Mouse (Mus musculus) embryo, embryonic 9.5 days (tissue): ENCODE measurements around the gene Scube3.

ENCODE experiments used
- DNase-seq: peaks from one replicate; pipeline ENCODE4 v3.0.0-alpha.2; 2017; ENCODE audit errors: extremely low spot score

Gene Scube3

DNA sequence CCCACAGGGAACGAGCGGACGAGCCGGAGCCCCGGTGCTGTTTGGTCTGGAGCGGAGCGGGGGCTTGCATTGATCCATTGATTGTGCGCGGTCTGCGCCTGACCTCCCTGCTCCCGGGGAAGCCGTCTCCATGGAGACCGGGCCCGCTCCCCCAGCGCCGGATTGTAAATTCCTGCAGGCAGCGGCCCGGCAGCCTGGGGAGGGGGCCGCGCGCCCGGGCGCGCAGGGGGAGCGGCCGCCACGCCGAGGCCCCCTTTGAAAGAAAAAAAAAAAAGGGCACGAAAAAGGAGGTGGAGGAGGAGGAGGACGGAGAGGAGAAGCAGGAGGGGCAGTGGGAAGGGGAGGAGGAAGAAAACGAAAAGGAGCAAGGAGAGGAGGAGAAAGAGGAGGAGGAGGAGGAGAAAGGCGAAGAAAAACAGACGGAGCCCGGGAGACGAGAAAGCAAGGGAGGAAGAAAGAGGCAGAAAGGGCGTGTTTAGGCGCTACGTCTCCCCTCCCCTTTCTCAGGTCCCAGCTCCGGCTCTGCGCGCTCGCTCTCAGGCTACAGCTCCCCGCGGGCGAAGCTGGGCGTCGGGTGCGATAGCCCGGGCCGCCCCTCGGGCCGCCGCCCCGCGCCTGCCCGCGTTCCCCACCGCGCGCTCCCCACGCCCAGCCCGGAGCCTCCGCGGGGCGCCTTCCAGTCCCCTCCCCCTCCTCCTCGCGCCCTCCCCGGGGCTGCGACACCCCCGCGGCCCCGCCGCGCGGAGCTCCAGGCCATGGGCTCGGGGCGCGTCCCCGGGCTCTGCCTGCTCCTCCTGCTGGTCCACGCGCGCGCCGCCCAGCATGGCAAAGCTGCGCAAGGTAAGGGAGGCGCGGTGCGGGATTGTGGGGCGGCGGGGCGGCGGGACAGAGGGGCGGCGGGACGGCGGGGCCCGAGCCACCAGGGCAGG lies at the start of gene Scube3:
TSS of gene Scube3 (plus strand) at position 371 of the 929 bp plus-strand sequence.
- peak; percentile 85 for DNase-seq

DNA sequence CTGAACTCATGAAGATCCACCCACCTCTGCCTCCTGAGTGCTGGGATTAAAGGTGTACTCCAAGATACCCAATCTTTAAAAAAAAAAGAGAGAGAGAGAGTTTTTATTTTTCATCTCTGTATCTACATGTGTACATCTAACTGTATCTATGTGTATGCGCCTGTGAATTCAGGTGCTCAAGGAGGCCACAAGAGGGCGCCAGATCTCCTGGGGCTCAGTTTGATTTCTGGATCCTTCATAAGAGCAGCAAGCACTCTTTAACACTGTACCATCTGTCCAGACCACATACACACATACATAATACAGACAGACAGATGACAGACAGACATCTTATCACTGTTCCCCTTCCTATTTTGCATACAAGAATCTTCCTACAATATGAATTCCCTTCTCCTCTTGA lies 49.6 kb upstream of the Scube3 start:
- no peak for DNase-seq

DNA sequence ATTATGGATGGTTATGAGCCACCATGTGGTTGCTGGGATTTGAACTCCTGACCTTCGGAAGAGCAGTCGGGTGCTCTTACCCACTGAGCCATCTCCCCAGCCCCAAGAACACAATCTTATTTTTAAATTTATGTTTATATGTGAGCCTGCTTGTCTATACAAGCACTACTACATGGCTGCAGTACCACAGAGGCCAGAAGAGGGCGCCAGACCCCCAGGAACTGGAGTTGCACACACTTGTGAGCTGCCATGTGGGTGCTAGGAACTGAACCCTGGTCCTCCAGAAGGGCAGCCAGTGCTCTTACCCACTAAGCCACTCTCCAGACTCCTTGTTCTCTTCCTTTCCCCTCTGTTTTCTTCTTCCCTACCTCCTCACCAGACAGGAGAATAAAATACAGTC lies 48.1 kb upstream of the Scube3 start:
- DNase-seq = no peak

DNA sequence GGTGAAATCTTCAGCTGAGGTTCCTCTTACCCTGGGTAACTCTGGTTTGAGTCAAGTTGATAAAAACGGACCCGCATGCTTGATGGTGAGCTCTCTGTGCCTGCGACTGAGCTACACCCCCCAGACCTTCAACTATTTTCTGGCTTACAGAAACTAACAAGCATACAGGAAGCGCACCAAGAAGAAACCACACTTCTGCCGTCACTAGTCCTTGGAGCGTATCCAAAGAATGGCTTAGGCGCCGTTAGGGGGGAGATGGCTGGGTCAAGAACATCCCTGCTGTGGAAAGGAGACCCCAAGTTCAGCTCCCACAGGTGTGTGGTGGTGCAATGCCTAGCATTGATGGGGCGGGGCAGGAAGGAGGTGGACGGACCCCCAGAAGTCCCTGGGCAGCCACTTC lies 45.5 kb upstream of the Scube3 start:
- no peak for DNase-seq

DNA sequence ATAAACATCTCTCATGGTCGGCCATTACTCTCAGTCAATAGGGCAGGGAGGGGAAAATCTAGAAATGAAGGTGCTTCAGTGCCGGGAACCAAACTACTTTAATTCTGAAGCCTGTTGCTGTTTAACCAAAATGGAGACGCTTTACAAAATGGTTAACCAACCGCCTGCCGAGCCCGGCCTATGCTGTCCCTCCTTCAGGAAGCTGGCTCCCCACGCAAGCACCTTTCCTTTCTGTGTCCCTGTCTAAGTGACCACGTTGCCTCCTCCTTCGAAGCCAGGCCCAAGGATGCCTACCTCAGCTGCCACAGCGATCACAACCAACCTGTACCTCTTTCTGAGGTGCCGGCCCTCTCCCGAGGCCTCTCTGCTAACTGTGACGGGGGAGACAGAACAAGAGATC lies 44.6 kb upstream of the Scube3 start:
- no peak for DNase-seq

DNA sequence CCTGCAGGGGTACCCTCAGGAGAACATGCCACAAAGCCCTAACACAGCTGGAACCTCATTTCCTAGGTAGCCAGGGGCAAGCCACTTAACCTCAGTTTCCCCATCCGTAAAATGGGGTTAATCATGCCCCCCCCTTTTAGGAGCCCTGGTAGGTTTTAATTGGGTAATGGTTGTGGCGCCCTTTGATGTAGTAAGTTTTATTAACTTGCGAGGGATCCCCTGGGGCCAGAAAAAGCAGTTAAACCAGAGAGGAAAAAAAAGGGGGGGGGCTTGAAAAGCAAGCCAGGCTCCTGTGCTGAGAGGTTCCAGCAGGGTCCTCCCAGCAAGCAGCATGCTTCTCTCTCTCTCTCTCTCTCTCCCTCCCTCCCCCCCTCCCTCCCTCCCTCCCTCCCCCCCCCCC lies 42.9 kb upstream of the Scube3 start:
- no peak for DNase-seq

DNA sequence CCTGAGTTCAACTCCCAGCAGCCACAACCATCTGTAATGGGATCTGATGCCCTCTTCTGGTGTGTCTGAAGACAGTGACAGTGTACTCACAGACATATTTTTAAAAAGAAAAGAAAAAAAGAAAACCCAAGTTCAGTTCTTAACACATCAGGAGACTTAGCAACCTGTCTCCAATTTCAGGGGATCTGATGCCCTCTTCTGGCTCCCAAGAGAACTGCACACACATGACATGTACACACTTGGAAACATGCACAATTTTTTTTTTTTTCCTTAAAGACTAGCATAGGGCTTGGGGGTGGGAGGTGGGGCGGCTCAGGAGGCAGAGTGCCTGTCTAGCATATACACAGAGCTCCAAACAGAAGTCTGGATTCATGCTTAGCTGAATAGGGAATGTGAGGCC lies 41.3 kb upstream of the Scube3 start:
- DNase-seq = no peak

DNA sequence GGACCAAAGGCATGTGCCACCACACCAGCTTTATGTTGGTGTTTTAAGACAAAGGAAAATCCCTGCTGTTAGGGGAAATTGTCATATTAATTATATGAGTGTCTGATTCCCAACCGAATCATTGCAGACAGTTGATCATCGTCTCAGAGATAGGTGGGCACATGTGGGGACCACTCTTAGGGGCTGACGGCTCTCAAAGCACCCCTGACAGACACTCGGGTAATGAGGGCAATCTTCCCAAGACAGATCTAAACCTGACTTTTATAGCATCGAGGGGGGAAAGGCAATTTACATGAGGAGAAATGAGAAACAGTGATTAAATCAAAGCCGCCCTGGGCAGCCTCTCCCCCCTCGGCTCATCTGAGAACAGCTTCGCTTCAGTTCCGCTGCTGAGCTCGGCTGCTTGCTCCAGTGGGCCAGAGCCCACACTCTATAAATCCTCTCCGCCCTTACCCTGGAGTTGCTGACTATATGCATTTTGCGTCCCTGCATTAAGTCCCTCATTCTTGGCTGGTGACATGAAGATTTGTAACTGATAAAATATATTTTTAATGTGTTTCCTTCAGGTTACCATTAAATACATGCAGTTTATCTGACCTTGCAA lies 40.6 kb upstream of the Scube3 start:
- no peak for DNase-seq

DNA sequence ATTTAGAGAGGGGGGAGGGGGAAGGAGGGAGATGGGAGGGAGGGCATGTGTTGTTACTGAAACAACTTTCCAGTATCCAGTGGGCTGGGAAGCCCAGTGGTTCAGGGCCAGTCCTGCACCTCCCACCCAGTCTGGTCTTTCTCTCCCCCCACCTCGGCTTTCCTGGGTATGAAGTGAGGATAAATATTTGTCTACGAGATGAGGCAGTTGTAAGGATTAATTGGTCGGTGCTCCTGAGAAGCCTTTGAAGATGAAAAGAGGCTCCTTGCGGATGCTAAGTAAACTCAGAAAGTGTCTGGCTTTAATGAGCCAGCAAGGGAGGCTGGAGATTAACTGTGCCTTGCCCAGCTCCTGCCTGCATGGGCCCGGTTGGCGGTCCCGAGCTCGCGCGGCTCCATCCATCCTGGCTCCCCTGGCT lies 40.0 kb upstream of the Scube3 start:
- no peak for DNase-seq

DNA sequence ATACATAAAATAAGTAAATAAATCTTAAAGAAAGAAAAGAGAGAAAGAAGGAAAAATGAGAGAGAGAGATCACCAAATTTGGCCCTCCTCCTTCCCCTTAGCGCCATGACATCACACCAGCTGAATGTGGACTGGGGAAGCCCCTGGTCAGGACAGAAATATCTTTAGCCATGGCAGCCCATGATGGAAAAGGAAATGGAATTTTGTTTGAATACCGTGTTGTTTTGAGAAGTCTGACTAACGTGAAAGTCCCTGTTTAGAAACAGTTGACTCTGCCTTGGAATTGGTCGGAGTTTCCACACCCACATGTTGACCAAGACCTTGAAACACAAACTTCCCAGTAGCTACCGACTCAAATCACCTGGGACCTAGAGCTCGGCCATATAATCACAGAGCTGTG lies 37.5 kb upstream of the Scube3 start:
- DNase-seq = no peak

DNA sequence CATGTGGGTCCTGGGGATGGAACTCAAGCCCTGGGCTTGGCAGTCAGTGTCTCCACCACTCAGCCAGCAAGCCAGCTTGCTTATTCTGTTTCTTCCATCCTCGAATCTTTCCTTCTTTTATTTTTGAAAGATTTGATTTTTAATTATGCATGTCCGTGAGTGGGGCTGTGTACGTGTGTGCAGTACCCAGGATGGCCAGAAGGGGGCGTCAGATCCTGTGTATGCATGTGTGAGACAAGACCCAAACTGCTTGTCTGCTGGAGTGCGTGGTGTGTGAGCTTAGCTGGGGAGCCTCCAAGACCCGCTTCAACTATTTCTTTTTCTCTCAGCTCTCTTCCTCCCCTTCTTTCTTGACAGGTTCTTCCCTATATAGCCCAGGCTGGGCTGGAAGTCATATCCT lies 35.6 kb upstream of the Scube3 start:
- no peak for DNase-seq

DNA sequence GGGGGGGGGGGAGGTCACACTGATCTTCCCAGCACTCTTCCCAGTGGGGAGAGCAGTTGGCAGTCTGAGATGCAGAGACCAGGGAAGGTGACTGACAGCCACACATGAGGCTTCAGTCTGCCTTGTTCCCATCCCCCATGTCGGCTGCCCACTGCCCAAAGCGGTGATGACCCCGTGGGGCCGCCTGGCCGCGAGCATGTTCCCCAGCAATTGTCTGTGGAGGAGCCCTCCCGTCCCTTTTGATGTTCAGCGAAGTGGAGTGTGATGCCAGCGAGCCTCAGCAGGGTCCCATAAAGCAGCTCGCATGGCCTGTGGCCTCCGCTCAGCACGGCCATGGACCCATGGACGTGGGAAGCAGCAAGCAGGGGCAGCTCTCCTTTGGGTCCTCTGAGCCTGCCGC lies 34.7 kb upstream of the Scube3 start:
- DNase-seq = peak; percentile 65

DNA sequence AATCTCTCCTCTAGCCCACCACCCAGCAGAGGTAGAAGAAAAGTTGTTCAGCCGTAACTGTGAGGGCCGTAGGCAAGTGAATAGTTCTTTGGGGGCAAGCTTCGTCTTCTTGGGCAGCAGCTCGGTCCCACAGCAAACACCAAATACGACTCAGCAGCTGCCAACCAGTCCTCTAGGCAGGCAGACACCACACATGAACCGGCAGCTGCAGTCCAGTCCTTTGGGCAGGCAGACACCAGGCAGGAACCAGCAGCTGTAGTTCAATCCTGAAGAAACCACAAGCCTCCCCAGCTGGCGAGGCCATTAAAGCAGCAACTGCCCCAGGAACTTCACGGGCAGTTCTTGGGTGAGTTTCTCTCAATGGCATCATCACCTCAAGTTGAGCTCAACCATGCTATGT lies 29.7 kb upstream of the Scube3 start:
- no peak for DNase-seq

DNA sequence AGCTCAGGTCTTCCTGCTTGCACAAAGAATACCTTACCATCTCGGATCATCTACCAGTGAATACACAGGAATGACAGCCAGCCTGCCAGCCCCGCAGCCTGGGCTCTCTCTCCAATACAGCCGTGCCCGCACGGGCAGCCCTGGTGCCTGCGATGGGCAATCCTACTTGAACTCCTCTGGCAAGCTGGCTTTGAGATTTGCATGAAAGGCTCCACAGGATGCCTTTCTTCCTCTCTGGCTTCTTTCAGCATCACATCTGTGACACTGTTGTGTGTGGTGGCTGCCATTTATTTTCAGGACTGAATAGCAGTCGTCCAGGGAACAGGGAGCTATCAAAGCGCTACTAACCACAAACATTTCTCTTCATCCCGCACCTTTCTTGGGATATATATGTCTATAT lies 25.6 kb upstream of the Scube3 start:
- DNase-seq = no peak

DNA sequence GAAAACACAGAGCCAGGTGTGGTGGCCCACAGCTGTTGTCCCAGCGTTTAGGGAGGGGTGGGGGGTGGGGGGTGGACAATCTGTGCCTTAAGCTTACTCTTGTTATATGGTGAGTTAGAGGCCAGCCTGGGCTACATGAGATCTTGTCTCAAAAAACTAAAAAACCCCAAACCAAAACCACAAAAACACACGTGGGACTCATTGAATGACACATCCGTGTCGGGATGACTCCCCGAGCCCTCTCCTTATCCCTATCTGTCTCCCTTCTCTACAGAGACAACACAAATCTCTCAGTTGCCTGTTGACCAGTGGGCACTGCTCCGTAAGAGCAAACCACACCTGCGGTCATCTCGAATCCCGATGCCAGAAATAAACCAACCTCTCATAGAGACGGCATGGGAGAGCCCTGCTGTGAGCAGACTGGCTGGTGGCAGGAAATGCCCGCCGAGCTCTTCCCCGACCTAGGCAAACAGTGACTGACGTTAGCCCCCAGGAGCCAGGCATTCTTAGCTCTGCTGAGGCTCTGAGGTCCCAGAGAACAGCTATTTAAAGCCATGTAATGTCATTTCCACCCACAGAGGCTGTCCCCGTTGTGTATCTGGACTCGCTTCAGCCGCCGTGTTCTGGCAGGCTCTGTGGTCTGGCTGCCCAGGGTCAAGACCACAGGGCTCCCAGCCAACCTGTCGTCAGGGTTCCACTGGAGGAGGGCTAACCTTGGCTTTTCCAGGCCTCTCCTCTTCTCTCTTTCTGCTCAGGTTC lies 24.3 kb upstream of the Scube3 start:
- no peak for DNase-seq

DNA sequence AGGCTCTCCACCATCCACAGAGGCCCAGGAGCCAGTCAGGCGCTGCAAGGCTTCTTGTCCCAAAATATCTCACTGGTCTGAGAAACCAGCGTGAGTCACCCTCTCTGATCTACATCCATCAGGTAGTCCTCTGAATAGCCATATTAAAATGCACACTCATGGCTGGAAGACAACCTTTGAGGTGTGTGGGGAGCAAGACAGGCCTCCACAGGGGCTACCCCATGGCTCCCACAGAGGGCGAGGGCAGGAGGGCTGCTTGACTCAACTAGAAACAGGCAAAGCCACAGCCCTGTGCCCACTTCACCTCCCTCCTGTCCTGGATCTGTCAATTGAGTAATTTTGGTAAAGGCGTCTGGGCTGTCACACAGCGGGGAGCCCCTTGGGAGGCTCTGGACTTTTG lies 21.5 kb upstream of the Scube3 start:
- no peak for DNase-seq

DNA sequence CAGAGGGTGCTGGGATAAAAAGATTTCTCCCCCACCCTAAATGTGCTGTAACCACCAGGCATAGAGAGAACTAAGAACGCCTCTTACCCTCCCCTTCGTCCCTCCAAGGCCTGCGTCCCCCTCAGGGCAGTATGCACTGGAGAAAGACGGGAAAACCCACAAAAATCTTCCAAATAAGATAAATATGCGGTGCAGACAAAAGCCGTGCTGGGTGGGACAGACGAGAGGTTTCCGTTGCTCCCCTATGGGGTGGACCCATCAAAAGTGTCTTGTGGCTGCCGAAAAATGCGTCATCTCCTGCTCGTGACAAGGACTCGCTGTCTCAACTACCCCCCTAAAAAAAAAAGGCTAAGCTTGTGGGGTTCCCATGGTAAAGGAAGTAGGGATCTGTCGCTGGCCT lies 19.0 kb upstream of the Scube3 start:
- DNase-seq = no peak

DNA sequence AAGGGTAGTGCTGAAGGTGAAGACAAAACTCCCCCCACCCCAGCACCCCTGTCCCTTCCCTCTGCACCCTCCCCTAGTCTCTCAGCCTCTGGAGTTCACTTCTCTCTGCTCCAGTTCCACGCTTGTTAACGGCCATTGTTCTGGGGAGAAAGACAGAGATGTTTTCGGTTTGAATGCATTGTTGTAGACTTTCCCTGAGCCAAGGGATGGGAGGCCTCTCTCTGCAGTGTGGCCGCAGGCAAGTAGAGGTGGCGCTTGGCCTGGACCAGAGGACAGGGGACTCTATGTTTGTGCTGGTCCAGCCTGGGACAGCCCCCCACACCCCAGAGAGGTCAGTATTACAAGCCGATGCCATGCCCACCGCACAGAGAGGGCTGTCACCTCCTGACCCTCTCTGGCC lies 18.3 kb upstream of the Scube3 start:
- DNase-seq = peak; percentile 45

DNA sequence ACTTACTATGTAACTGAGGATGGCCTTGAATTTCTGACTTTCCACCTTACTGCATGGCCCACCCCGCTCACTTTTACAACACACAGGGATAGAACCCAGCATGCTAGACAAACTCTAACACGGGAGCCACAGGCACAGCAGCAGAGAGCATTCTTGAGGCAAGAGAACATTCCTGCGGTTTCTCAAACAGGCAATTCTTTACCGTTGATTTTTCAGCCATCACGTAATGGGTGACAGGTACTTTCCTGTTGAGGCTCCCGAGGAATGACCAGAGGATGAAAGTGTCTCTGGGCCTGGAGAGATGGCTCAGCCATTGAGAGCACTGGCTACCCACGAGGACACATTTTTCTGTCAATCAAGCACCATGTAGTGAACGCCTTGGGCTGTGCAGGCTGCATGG lies 17.6 kb upstream of the Scube3 start:
- no peak for DNase-seq

DNA sequence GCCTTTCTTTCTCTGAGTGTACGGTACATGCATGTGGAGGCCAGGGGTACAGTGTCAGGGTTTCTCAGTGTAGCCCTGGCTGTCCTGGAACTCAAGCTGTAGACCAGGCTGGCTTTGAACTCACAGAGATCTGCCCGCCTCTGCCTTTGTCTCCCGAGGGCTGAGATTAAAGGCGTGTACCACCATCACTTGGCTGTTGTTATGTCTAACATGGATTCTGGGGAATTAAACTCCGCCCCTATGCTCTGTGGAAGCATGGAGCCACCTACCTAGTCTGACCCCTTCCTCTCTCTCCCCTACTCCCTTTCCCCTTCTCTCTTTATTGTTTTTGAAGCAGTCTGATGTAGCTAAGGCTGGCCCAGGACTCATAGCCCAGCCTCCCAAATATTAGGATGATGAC lies 12.1 kb upstream of the Scube3 start:
- no peak for DNase-seq

DNA sequence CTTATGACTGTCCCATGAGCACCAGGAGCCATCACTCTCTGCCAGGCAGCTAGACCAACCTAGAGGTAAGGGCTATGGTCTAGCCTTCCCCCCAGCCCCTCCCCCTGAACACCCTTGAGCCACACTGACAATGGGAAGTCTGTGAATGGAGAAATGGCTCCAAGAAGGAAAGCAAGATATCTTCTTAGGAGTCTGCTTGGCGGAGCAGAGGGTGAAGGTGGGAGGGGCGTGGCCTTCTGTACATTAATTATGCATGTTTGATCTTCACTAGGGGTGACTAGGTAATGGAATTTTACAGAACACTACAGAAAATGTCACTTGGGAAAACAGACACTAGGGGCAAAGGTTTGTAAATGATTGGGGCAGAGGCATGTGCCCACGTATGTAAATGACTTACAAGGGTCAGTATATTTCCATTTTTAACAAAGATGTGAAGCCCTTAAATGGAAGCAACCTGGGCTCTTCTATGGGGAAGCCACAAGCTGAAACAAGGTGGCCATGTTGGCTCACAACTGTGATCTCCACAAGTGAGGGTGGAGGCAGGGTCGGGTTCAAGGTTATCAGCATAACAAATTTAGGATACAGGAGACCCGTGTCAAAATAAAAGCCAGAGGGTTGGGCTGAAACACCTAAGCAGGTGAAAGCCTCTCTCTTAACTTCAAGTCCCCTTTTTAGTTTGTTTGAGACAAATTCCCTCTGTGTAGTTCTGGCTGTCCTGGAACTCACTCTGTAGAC lies 11.4 kb upstream of the Scube3 start:
- no peak for DNase-seq

DNA sequence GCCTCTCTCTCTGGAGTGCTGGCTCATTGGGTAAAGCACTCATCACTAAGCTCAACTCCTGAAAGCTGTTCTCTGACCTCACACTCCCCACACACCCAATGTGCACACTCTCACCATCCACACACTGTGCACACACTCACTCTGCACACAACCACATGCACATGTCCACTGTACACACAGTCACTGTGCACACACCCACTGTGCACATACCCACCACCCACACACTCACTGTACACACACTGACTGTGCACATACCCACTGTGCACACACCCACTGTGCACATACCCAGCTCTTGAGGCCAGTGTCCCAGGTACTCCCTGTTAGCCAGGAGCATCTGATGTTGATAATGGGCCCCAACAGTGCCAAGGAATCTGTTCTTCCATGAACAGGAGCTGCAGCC lies 10.8 kb upstream of the Scube3 start:
- DNase-seq = no peak
